Mouse (Mus musculus) testis, adult 2 months (tissue): ENCODE data around the gene 1110051M20Rik. TPM values are rescaled to one million over a fixed set of nuclear protein-coding genes. Genes with fewer than 3 reads are reported as not detected.

ENCODE experiments used
- H3K27ac ChIP-seq: fragments of 200-500 bp; 2 replicates; pipeline ENCODE4 v1.5.1; 2012; ENCODE audit warnings: low read depth, low read length; ENCODE audit not compliant: control insufficient read depth, insufficient read depth
- H3K27me3 ChIP-seq: fragments of 200-500 bp; 2 replicates; pipeline ENCODE4 v1.6.1; 2012; ENCODE audit warnings: mild to moderate bottlenecking, low read length, moderate library complexity; ENCODE audit not compliant: control insufficient read depth, insufficient read depth
- H3K36me3 ChIP-seq: fragments of 200-500 bp; 2 replicates; pipeline ENCODE4 v1.6.1; 2012; ENCODE audit warnings: mild to moderate bottlenecking, low read length; ENCODE audit not compliant: control insufficient read depth, insufficient read depth
- H3K4me1 ChIP-seq: fragments of 200-500 bp; 2 replicates; pipeline ENCODE4 v1.6.1; 2012; ENCODE audit warnings: low read length; ENCODE audit not compliant: control insufficient read depth, insufficient read depth
- H3K4me3 ChIP-seq: fragments of 200-500 bp; 2 replicates; pipeline ENCODE4 v1.5.1; 2012; ENCODE audit warnings: low read depth, mild to moderate bottlenecking, low read length, moderate library complexity, mixed read lengths; ENCODE audit not compliant: control insufficient read depth
- CTCF ChIP-seq: fragments of 200-500 bp; IDR thresholded peaks from 2 replicates; pipeline ENCODE4 v1.5.1; 2012; ENCODE audit warnings: low read depth, mild to moderate bottlenecking, inconsistent platforms, low read length, moderate library complexity; ENCODE audit not compliant: control insufficient read depth, insufficient read depth, insufficient replicate concordance
- POLR2A ChIP-seq: fragments of 200-500 bp; IDR thresholded peaks from 2 replicates; pipeline ENCODE4 v1.6.1; 2012; ENCODE audit warnings: low read depth, mild to moderate bottlenecking, inconsistent platforms, low read length, moderate library complexity; ENCODE audit not compliant: control insufficient read depth
- polyA plus RNA-seq: library from polyadenylated mRNA; depleted of rRNA; stranded (reverse); fragments of >200 nt; gene quantifications from 2 replicates; pipeline ENCODE4 v1.2.3, GENCODE M21; 2012

1110051M20Rik gene
- polyA plus RNA-seq, 1 experiment, result 91.7 TPM

- peaks cover 4% of the 10 kb centered on the region for H3K36me3 ChIP-seq
These were observed 179.5 kb downstream of the 1110051M20Rik start, which contains the start of gene Arfgap2 for GRCm38 (mm10) chr2:91264711-91265681. TSS of gene Arfgap2 (plus strand) at chr2:91264974.

GRCm38 (mm10) chr2:91263692-91264660 lies 180.5 kb downstream of the 1110051M20Rik start:
- TF ChIP-seq POLR2A, result no peak
- no peak for TF ChIP-seq CTCF
- H3K36me3 ChIP-seq, result peaks cover 2% of the 10 kb centered on the region
- H3K27me3 ChIP-seq, result no peaks in the 10 kb centered on the region
- peak overlapping the region; percentile 99 for H3K27ac ChIP-seq
- H3K4me1 ChIP-seq, result peaks cover 11% of the 10 kb centered on the region
- peak overlapping the region; percentile 94 for H3K4me3 ChIP-seq

More at GRCm38 (mm10) chr2:91264711-91265681, 179.5 kb downstream of the 1110051M20Rik start, which contains the start of gene Arfgap2:
- no peaks in the 10 kb centered on the region for H3K27me3 ChIP-seq
- peaks cover 11% of the 10 kb centered on the region for H3K4me1 ChIP-seq
- peak within 1 kb of the TSS; percentile 99 for H3K27ac ChIP-seq
- H3K4me3 ChIP-seq, result peak within 1 kb of the TSS; percentile 94
- no peak for TF ChIP-seq CTCF
- TF ChIP-seq POLR2A, result peak; percentile 85

- TF ChIP-seq POLR2A (no peak), CTCF (no peak)
- H3K27me3 ChIP-seq, result no peaks in the 10 kb centered on the region
- H3K4me3 ChIP-seq, result no peak overlapping the region
- no peaks in the 10 kb centered on the region for H3K36me3 ChIP-seq
- H3K27ac ChIP-seq, result no peak overlapping the region
- H3K4me1 ChIP-seq, result peaks cover 15% of the 10 kb centered on the region
These were observed 185.0 kb downstream of the 1110051M20Rik start for GRCm38 (mm10) chr2:91259493-91259892.

- Histone ChIP-seq H3K4me3 (no peak overlapping the region), H3K27me3 (no peaks in the 10 kb centered on the region), H3K4me1 (peaks cover 9% of the 10 kb centered on the region), H3K36me3 (no peaks in the 10 kb centered on the region), H3K27ac (no peak overlapping the region)
- TF ChIP-seq POLR2A (no peak), CTCF (no peak)
These were observed 185.7 kb downstream of the 1110051M20Rik start for GRCm38 (mm10) chr2:91258830-91259229.

GRCm38 (mm10) chr2:91258054-91258453 lies 186.4 kb downstream of the 1110051M20Rik start:
- Histone ChIP-seq H3K4me3 (no peak overlapping the region), H3K27me3 (no peaks in the 10 kb centered on the region), H3K27ac (no peak overlapping the region; the same call in 1 of the 2 replicates), H3K36me3 (no peaks in the 10 kb centered on the region), H3K4me1 (peaks cover 8% of the 10 kb centered on the region)
- TF ChIP-seq CTCF, result no peak
- TF ChIP-seq POLR2A, result no peak

- Histone ChIP-seq H3K27me3 (no peaks in the 10 kb centered on the region), H3K4me1 (peaks cover 8% of the 10 kb centered on the region), H3K4me3 (peak overlapping the region; percentile 87), H3K36me3 (no peaks in the 10 kb centered on the region), H3K27ac (peak overlapping the region; percentile 43)
- TF ChIP-seq POLR2A (no peak), CTCF (no peak)
These were observed 187.2 kb downstream of the 1110051M20Rik start for GRCm38 (mm10) chr2:91257126-91257980.
